Mouse (Mus musculus): Measurements from ENCODE around the gene Usp10. TPM values are rescaled to one million over a fixed set of nuclear protein-coding genes. Genes with fewer than 3 reads are reported as not detected.

Gene Usp10
- polyA plus RNA-seq (2012; rRNA removed): 58.1 and 86.1 TPM in 2 replicates

- H3K4me3 ChIP-seq (ENCODE audit: low read depth, low read length): peak within 1 kb of the TSS; percentile 77
- H3K4me1 ChIP-seq (ENCODE audit: control insufficient read depth, insufficient read depth, insufficient read length, low read length): peaks cover 18% of the 10 kb centered on the region; the same call in 1 of the 2 replicates
- 18% methylated on average over 13 of the region's 13 CpGs for WGBS
- no peak for TF ChIP-seq CTCF (IDR thresholded peaks at IDR 0.05; ENCODE audit: extremely low read depth, insufficient read length, insufficient replicate concordance, low read depth, low read length)
- no peak for TF ChIP-seq POLR2A (IDR thresholded peaks at IDR 0.05; ENCODE audit: low read depth, low read length)
- H3K36me3 ChIP-seq (ENCODE audit: control insufficient read depth, insufficient read depth, low read length): no peaks in the 10 kb centered on the region
- H3K27ac ChIP-seq (ENCODE audit: insufficient read depth, low read depth, low read length): peak within 1 kb of the TSS; percentile 77
- no peaks in the 10 kb centered on the region for H3K27me3 ChIP-seq (ENCODE audit: control insufficient read depth, insufficient read depth, low read length)
Observed at GRCm38 (mm10) chr8:119909944-119910546, at the start of gene Usp10. Usp10 (plus strand) TSS chr8:119910360.

- 0 out of 2 replicates have a peak within 1 kb of the TSS, but pooled peaks have one; percentile 7 for H3K27ac ChIP-seq (ENCODE audit: insufficient read depth, low read depth, low read length)
- TF ChIP-seq POLR2A (IDR thresholded peaks at IDR 0.05; ENCODE audit: low read depth, low read length): peak; percentile 73
- no peak for TF ChIP-seq CTCF (IDR thresholded peaks at IDR 0.05; ENCODE audit: extremely low read depth, insufficient read length, insufficient replicate concordance, low read depth, low read length)
- under 1% methylated on average over 35 of the region's 35 CpGs for WGBS
Observed at GRCm38 (mm10) chr8:119861706-119862389, 48.3 kb upstream of the Usp10 start, which contains the start of gene Klhl36. Klhl36 (plus strand) TSS chr8:119862266.

GRCm38 (mm10) chr8:119862390-119862734, 47.8 kb upstream of the Usp10 start:
- Histone ChIP-seq H3K27ac (ENCODE audit: insufficient read depth, low read depth, low read length) (0 out of 2 replicates have a peak overlapping the region, but pooled peaks have one; percentile 7), H3K4me3 (ENCODE audit: low read depth, low read length) (peak overlapping the region; percentile 77), H3K36me3 (ENCODE audit: control insufficient read depth, insufficient read depth, low read length) (0 out of 2 replicates have a peak, but pooled peaks cover 2% of the 10 kb centered on the region), H3K27me3 (ENCODE audit: control insufficient read depth, insufficient read depth, low read length) (no peaks in the 10 kb centered on the region), H3K4me1 (ENCODE audit: control insufficient read depth, insufficient read depth, insufficient read length, low read length) (peaks cover 6% of the 10 kb centered on the region)
- 2% methylated on average over 19 of the region's 19 CpGs for WGBS
- TF ChIP-seq CTCF (IDR thresholded peaks at IDR 0.05; ENCODE audit: extremely low read depth, insufficient read length, insufficient replicate concordance, low read depth, low read length): no peak
- no peak; the same call in 1 of the 2 replicates for TF ChIP-seq POLR2A (IDR thresholded peaks at IDR 0.05; ENCODE audit: low read depth, low read length)

More at GRCm38 (mm10) chr8:119861706-119862389, 48.3 kb upstream of the Usp10 start, which contains the start of gene Klhl36:
- H3K4me1 ChIP-seq (ENCODE audit: control insufficient read depth, insufficient read depth, insufficient read length, low read length): peaks cover 6% of the 10 kb centered on the region
- H3K36me3 ChIP-seq (ENCODE audit: control insufficient read depth, insufficient read depth, low read length): 0 out of 2 replicates have a peak, but pooled peaks cover 2% of the 10 kb centered on the region
- peak within 1 kb of the TSS; percentile 77 for H3K4me3 ChIP-seq (ENCODE audit: low read depth, low read length)
- no peaks in the 10 kb centered on the region for H3K27me3 ChIP-seq (ENCODE audit: control insufficient read depth, insufficient read depth, low read length)

DNA sequence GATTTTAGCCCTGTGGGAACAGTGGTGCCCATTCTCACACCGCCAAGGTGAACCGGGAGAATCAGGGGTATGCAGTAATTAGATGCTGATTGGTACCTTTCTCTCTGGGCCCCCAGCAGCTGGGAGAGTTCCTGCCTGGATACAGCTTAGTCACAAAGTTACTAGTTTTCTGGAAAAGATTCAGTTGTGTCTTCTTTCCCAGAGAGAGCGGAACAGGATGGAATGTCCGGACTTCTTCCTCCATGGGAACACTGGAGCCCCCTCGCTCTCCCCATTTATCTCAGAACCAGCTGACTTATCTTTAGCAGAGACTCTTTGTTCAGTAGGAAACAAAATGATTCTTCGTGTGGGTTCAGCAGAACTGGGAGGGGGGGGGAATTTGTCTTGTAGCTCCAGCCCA, 47.4 kb upstream of the Usp10 start:
- Histone ChIP-seq H3K4me3 (ENCODE audit: low read depth, low read length) (peak overlapping the region; percentile 77), H3K36me3 (ENCODE audit: control insufficient read depth, insufficient read depth, low read length) (0 out of 2 replicates have a peak, but pooled peaks cover 2% of the 10 kb centered on the region), H3K27ac (ENCODE audit: insufficient read depth, low read depth, low read length) (no peak overlapping the region), H3K4me1 (ENCODE audit: control insufficient read depth, insufficient read depth, insufficient read length, low read length) (peaks cover 6% of the 10 kb centered on the region), H3K27me3 (ENCODE audit: control insufficient read depth, insufficient read depth, low read length) (no peaks in the 10 kb centered on the region)
- TF ChIP-seq CTCF (IDR thresholded peaks at IDR 0.05; ENCODE audit: extremely low read depth, insufficient read length, insufficient replicate concordance, low read depth, low read length): no peak
- no peak for TF ChIP-seq POLR2A (IDR thresholded peaks at IDR 0.05; ENCODE audit: low read depth, low read length)
- WGBS: 26% methylated on average over 6 of the region's 6 CpGs

- peaks cover 23% of the 10 kb centered on the region for H3K36me3 ChIP-seq (ENCODE audit: control insufficient read depth, insufficient read depth, low read length)
- H3K27ac ChIP-seq (ENCODE audit: insufficient read depth, low read depth, low read length): no peak overlapping the region
- WGBS: 92% methylated on average over 20 of the region's 20 CpGs
- H3K4me1 ChIP-seq (ENCODE audit: control insufficient read depth, insufficient read depth, insufficient read length, low read length): no peaks in the 10 kb centered on the region
- H3K27me3 ChIP-seq (ENCODE audit: control insufficient read depth, insufficient read depth, low read length): no peaks in the 10 kb centered on the region
- H3K4me3 ChIP-seq (ENCODE audit: low read depth, low read length): no peak overlapping the region
- TF ChIP-seq CTCF (IDR thresholded peaks at IDR 0.05; ENCODE audit: extremely low read depth, insufficient read length, insufficient replicate concordance, low read depth, low read length): no peak
- TF ChIP-seq POLR2A (IDR thresholded peaks at IDR 0.05; ENCODE audit: low read depth, low read length): no peak
Observed at GRCm38 (mm10) chr8:119869616-119870015, 40.5 kb upstream of the Usp10 start.

DNA sequence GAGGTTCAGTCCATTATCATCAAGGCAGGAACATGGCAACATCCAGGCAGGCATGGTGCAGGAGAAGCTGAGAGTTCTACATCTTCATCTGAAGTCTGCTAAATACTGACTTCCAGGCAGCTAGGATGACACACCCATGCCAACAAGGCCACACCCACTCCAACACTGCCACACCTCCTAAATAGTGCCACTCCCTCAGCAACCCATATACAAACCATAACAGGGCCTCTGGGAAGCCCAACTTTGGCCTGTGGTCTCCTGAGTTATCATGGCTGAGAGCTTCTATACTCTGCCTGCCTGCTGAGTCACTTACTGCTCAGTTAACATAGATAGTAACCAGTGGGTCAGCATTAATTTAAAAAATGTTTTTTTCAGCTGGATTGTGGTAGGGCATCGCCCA, 37.0 kb upstream of the Usp10 start:
- Histone ChIP-seq H3K4me1 (ENCODE audit: control insufficient read depth, insufficient read depth, insufficient read length, low read length) (no peaks in the 10 kb centered on the region), H3K27me3 (ENCODE audit: control insufficient read depth, insufficient read depth, low read length) (no peaks in the 10 kb centered on the region), H3K36me3 (ENCODE audit: control insufficient read depth, insufficient read depth, low read length) (peaks cover 21% of the 10 kb centered on the region), H3K4me3 (ENCODE audit: low read depth, low read length) (no peak overlapping the region), H3K27ac (ENCODE audit: insufficient read depth, low read depth, low read length) (no peak overlapping the region)
- TF ChIP-seq CTCF (IDR thresholded peaks at IDR 0.05; ENCODE audit: extremely low read depth, insufficient read length, insufficient replicate concordance, low read depth, low read length) (no peak), POLR2A (IDR thresholded peaks at IDR 0.05; ENCODE audit: low read depth, low read length) (no peak)
- 100% methylated on average over 1 of the region's 1 CpGs for WGBS

DNA sequence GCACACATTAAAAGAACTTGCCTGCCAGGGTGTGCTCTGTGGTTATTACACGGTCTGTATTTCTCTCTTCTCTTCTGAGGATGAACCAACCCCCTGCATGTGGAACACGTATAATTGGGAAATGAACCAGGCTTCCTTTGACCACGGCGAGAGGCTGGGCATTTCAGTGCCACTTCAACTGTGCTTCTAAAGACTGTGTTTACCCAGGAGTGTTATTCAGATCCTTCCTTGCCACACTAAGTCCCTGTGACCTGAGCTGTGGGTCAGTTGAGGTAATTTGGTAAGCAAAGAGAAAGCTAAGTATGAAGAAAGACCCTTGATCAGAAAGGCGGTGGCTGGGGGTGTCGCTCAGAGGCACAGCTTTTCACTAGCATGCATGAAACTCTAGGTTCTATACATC, 28.9 kb upstream of the Usp10 start:
- Histone ChIP-seq H3K4me1 (ENCODE audit: control insufficient read depth, insufficient read depth, insufficient read length, low read length) (peaks cover 9% of the 10 kb centered on the region), H3K27ac (ENCODE audit: insufficient read depth, low read depth, low read length) (no peak overlapping the region), H3K4me3 (ENCODE audit: low read depth, low read length) (no peak overlapping the region), H3K36me3 (ENCODE audit: control insufficient read depth, insufficient read depth, low read length) (no peaks in the 10 kb centered on the region), H3K27me3 (ENCODE audit: control insufficient read depth, insufficient read depth, low read length) (no peaks in the 10 kb centered on the region)
- 71% methylated on average over 6 of the region's 6 CpGs for WGBS
- TF ChIP-seq CTCF (IDR thresholded peaks at IDR 0.05; ENCODE audit: extremely low read depth, insufficient read length, insufficient replicate concordance, low read depth, low read length) (no peak), POLR2A (IDR thresholded peaks at IDR 0.05; ENCODE audit: low read depth, low read length) (no peak)

Measured in small intestine, adult 2 months (tissue).